Mouse (Mus musculus) embryonic fibroblast, embryonic 13.5 days (primary cell): ENCODE measurements around the gene Cox6b1. TPM values are rescaled to one million over a fixed set of nuclear protein-coding genes. Genes with fewer than 3 reads are reported as not detected.

Experiments
- H3K27ac ChIP-seq: 2 replicates; pipeline ENCODE4 v1.5.1; 2012; ENCODE audit warnings: low read length, control low read depth, inconsistent platforms; ENCODE audit not compliant: insufficient read depth
- H3K4me1 ChIP-seq: 2 replicates; pipeline ENCODE4 v1.6.1; 2011; ENCODE audit warnings: low read length; ENCODE audit not compliant: control insufficient read depth, insufficient read depth
- H3K4me3 ChIP-seq: 2 replicates; pipeline ENCODE4 v1.5.1; 2011; ENCODE audit warnings: mild to moderate bottlenecking, control low read depth, low read length; ENCODE audit not compliant: insufficient read depth
- POLR2A ChIP-seq: IDR thresholded peaks from 2 replicates; pipeline ENCODE4 v1.6.1; 2011; ENCODE audit warnings: low read depth, mild to moderate bottlenecking, control low read depth, low read length, moderate library complexity
- polyA plus RNA-seq: library from polyadenylated mRNA; stranded (reverse); fragments of >200 nt; gene quantifications from 2 replicates; pipeline ENCODE4 v1.2.4, GENCODE M21; 2011; ENCODE audit warnings: low read depth; ENCODE audit not compliant: missing spikeins, insufficient read length

Cox6b1 gene
- polyA plus RNA-seq, 1 experiment: 557 TPM

DNA sequence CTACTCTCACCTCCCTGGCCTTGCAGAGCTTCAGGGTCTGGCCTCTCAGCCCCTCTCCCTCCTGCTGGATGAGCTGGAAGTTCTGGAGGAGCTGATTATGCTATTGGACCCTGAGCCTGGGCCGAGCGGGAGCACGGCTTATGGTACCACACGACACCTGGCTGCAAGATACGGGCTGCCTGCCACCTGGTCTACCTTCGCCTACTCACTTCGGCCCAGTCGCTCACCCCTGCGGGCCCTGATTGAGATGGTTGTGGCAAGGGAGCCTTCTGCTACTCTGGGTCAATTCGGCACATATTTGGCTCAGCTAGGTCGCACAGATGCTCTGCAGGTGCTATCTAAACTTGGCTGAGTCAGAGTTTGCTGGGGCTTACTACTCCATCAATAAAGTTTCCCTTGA lies 58.4 kb downstream of the Cox6b1 start:
- Histone ChIP-seq H3K4me1 (0 out of 2 replicates have a peak, but pooled peaks cover 2% of the 10 kb centered on the region), H3K27ac (no peak overlapping the region), H3K4me3 (no peak overlapping the region)
- no peak for TF ChIP-seq POLR2A

Other genes with a start within 250 kb of the Cox6b1 start
- gene Tyrobp, start 212.4 kb downstream of the Cox6b1 start, polyA plus RNA-seq: 7.6 TPM in 1 of 2 replicates, not detected in the other
- not detected in 2 replicates for gene Hcst, start 206.3 kb downstream of the Cox6b1 start, polyA plus RNA-seq
- gene Nfkbid, start 204.4 kb downstream of the Cox6b1 start, polyA plus RNA-seq: 0.42 and 1.1 TPM in 2 replicates
- gene Aplp1, start 180.6 kb downstream of the Cox6b1 start, polyA plus RNA-seq: 30.8 and 34.2 TPM in 2 replicates
- gene Kirrel2, start 168.5 kb downstream of the Cox6b1 start, polyA plus RNA-seq: not detected in 2 replicates
- gene Nphs1, start 167.8 kb downstream of the Cox6b1 start, polyA plus RNA-seq: not detected in 2 replicates
- not detected in 2 replicates for gene Prodh2, start 132.5 kb downstream of the Cox6b1 start, polyA plus RNA-seq
- gene Arhgap33, start 91.1 kb downstream of the Cox6b1 start, polyA plus RNA-seq: 4.3 and 7.1 TPM in 2 replicates
- 55.6 and 58.1 TPM in 2 replicates for gene Hspb6, start 74.0 kb downstream of the Cox6b1 start, polyA plus RNA-seq
- gene Proser3, start 73.9 kb downstream of the Cox6b1 start, polyA plus RNA-seq: 7.7 and 8.0 TPM in 2 replicates
- gene Lin37, start 66.3 kb downstream of the Cox6b1 start, polyA plus RNA-seq: 30.6 and 38.5 TPM in 2 replicates
- 49.1 and 79.1 TPM in 2 replicates for gene U2af1l4, start 62.9 kb downstream of the Cox6b1 start, polyA plus RNA-seq
- gene Gm49396, start 62.8 kb downstream of the Cox6b1 start, polyA plus RNA-seq: 1.4 and 3.1 TPM in 2 replicates
- 130 and 134 TPM in 2 replicates for gene Psenen, start 62.5 kb downstream of the Cox6b1 start, polyA plus RNA-seq
- gene Igflr1, start 60.7 kb downstream of the Cox6b1 start, polyA plus RNA-seq: not detected in 2 replicates
- gene Kmt2b, start 37.4 kb downstream of the Cox6b1 start, polyA plus RNA-seq: 31.9 and 40.1 TPM in 2 replicates
- gene Zbtb32, start 27.2 kb downstream of the Cox6b1 start, polyA plus RNA-seq: not detected in 2 replicates
- gene Upk1a, start 13.3 kb downstream of the Cox6b1 start, polyA plus RNA-seq: 0.47 and 0.49 TPM in 2 replicates
- not detected in 2 replicates for gene Etv2, start 9.7 kb upstream of the Cox6b1 start, polyA plus RNA-seq
- gene Rbm42, start 24.2 kb upstream of the Cox6b1 start, polyA plus RNA-seq: 32.9 and 33.9 TPM in 2 replicates
- gene Haus5, start 38.8 kb upstream of the Cox6b1 start, polyA plus RNA-seq: 8.1 and 10.5 TPM in 2 replicates
- not detected in 2 replicates for gene Pmis2, start 45.5 kb upstream of the Cox6b1 start, polyA plus RNA-seq
- not detected in 2 replicates for gene 2200002J24Rik, start 72.8 kb upstream of the Cox6b1 start, polyA plus RNA-seq
- not detected in 2 replicates for gene Atp4a, start 86.1 kb upstream of the Cox6b1 start, polyA plus RNA-seq
- gene Tmem147, start 103.4 kb upstream of the Cox6b1 start, polyA plus RNA-seq: 136 and 144 TPM in 2 replicates
- gene Gapdhs, start 117.5 kb upstream of the Cox6b1 start, polyA plus RNA-seq: not detected in 2 replicates
- gene Sbsn, start 125.3 kb upstream of the Cox6b1 start, polyA plus RNA-seq: 4.4 and 5.1 TPM in 2 replicates
- gene Dmkn, start 137.6 kb upstream of the Cox6b1 start, polyA plus RNA-seq: not detected in 2 replicates
- gene Krtdap, start 161.7 kb upstream of the Cox6b1 start, polyA plus RNA-seq: not detected in 2 replicates
- gene Ffar2, start 197.6 kb upstream of the Cox6b1 start, polyA plus RNA-seq: not detected in 2 replicates
- not detected in 2 replicates for gene Ffar3, start 230.0 kb upstream of the Cox6b1 start, polyA plus RNA-seq
- gene Ffar1, start 235.4 kb upstream of the Cox6b1 start, polyA plus RNA-seq: not detected in 2 replicates